Mouse (Mus musculus): Measurements from ENCODE around the gene Haghl.
A peak's percentile ranks its signal among the peaks of the same experiment; 100 is the strongest.

Gene Haghl

GRCm38 (mm10) chr17:25785281-25785745 lies at the start of gene Haghl:
TSS of gene Haghl (minus strand) at chr17:25785673.
- peak; percentile 99 for DNase-seq (ENCODE audit: low read depth, low spot score)

- no peak for DNase-seq (ENCODE audit: low read depth, low spot score)
Measured at GRCm38 (mm10) chr17:25834595-25835222, 49.2 kb upstream of the Haghl start.

GRCm38 (mm10) chr17:25833961-25834594 lies 48.6 kb upstream of the Haghl start:
- DNase-seq (ENCODE audit: low read depth, low spot score), result peak; percentile 37

GRCm38 (mm10) chr17:25833291-25833663 lies 47.8 kb upstream of the Haghl start, which contains the start of gene Stub1:
TSS of gene Stub1 (minus strand) at chr17:25833404.
- DNase-seq (ENCODE audit: low read depth, low spot score), result peak; percentile 97

- peak; percentile 100 for DNase-seq (ENCODE audit: low read depth, low spot score)
Measured at GRCm38 (mm10) chr17:25832436-25833290, 47.2 kb upstream of the Haghl start.

GRCm38 (mm10) chr17:25831451-25832281 lies 46.2 kb upstream of the Haghl start:
- peak; percentile 69 for DNase-seq (ENCODE audit: low read depth, low spot score)

GRCm38 (mm10) chr17:25830806-25831431 lies 45.4 kb upstream of the Haghl start:
- DNase-seq (ENCODE audit: low read depth, low spot score), result no peak

GRCm38 (mm10) chr17:25830200-25830753 lies 44.8 kb upstream of the Haghl start:
- DNase-seq (ENCODE audit: low read depth, low spot score), result no peak

- no peak for DNase-seq (ENCODE audit: low read depth, low spot score)
Measured at GRCm38 (mm10) chr17:25829558-25830017, 44.1 kb upstream of the Haghl start.

- DNase-seq (ENCODE audit: low read depth, low spot score), result peak; percentile 68
Measured at GRCm38 (mm10) chr17:25828712-25829557, 43.5 kb upstream of the Haghl start, which contains the start of gene Jmjd8. TSS of gene Jmjd8 (plus strand) at chr17:25828867.

GRCm38 (mm10) chr17:25828223-25828594 lies 42.7 kb upstream of the Haghl start:
- no peak for DNase-seq (ENCODE audit: low read depth, low spot score)

- no peak for DNase-seq (ENCODE audit: low read depth, low spot score)
Measured at GRCm38 (mm10) chr17:25827546-25828222, 42.2 kb upstream of the Haghl start.

- no peak for DNase-seq (ENCODE audit: low read depth, low spot score)
Measured at GRCm38 (mm10) chr17:25827011-25827410, 41.5 kb upstream of the Haghl start.

GRCm38 (mm10) chr17:25825984-25826570 lies 40.6 kb upstream of the Haghl start:
- no peak for DNase-seq (ENCODE audit: low read depth, low spot score)

- DNase-seq (ENCODE audit: low read depth, low spot score), result no peak
Measured at GRCm38 (mm10) chr17:25825311-25825710, 39.8 kb upstream of the Haghl start.

- DNase-seq (ENCODE audit: low read depth, low spot score), result no peak
Measured at GRCm38 (mm10) chr17:25824362-25825142, 39.1 kb upstream of the Haghl start.

GRCm38 (mm10) chr17:25823452-25823851 lies 38.0 kb upstream of the Haghl start, which contains the start of gene Wdr24:
TSS of gene Wdr24 (plus strand) at chr17:25823627.
- DNase-seq (ENCODE audit: low read depth, low spot score), result peak; percentile 95
